Comparison of ENCODE assay signal across 8 mouse cellular contexts in the genomic region with DNA sequence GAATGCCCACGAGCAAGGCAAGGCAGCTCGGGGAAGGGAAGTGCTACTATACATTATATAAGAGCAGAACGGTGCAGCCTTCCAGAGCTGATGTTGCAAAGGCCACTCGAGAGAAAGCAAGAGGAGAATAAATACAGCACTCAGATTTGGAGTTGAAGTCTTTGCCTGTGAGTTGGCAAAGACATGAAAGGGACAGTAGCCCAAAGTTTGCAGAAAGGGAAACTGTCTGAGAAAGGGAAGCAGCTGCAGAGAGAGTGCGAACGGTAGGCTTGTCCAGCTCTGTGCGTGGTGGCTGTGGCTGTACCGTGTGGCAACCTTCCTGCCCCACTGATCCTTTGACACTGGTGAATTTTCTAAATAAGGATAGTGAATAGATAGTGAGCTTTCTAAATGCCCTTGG. TPM values are rescaled to one million over a fixed set of nuclear protein-coding genes. Genes with fewer than 3 reads are reported as not detected.
A peak's percentile ranks its signal among the peaks of the same experiment; 100 is the strongest.
DNase-seq lines count a peak whose midpoint lies in the region; ATAC-seq and TF ChIP-seq lines count a peak whose summit lies in the region.

No protein-coding gene starts in this region.

- peak overlapping the region; percentile 99 for H3K4me3 ChIP-seq in heart, embryonic 16.5 days (ENCODE audit: low read length)
- H3K4me3 ChIP-seq in embryonic facial prominence, embryonic 14.5 days (ENCODE audit: low read depth, low read length) = peak overlapping the region; percentile 84
- H3K4me3 ChIP-seq in limb, embryonic 12.5 days (replicated peaks) = peak overlapping the region; percentile 87
- H3K4me3 ChIP-seq in myocyte = peak overlapping the region; percentile 58

- peak overlapping the region; percentile 91 for H3K4me2 ChIP-seq in heart, embryonic 16.5 days (ENCODE audit: low read depth, low read length)
- H3K4me2 ChIP-seq in embryonic facial prominence, embryonic 14.5 days (ENCODE audit: low read depth, low read length) = peak overlapping the region; percentile 73
- peak overlapping the region; percentile 83 for H3K4me2 ChIP-seq in limb, embryonic 12.5 days
- peak overlapping the region; percentile 97 for H3K4me2 ChIP-seq in myocyte (ENCODE audit: low read depth)

- no peak for ATAC-seq in heart, embryonic 16.5 days (replicated peaks; ENCODE audit: extremely low read depth, insufficient read depth, low FRiP score)
- no peak for ATAC-seq in embryonic facial prominence, embryonic 14.5 days (ENCODE audit: low read depth)
- no peak for ATAC-seq in limb, embryonic 12.5 days (ENCODE audit: insufficient number of reproducible peaks, insufficient read depth, low FRiP score, low TSS enrichment, low read depth)

- H3K9ac ChIP-seq in heart, embryonic 16.5 days (ENCODE audit: low read length) = peak overlapping the region; percentile 97
- H3K9ac ChIP-seq in embryonic facial prominence, embryonic 14.5 days (ENCODE audit: low read depth, low read length) = peak overlapping the region; percentile 88
- peak overlapping the region; percentile 89; the same call in 1 of the 2 replicates for H3K9ac ChIP-seq in limb, embryonic 12.5 days (replicated peaks)

- intact Hi-C loops in heart, postnatal 10 days (cut with DNase I) = loop anchor here (10.0 kb wide), 1 partner anchor 236 kb away; a partner anchor contains a TSS

- H3K4me1 ChIP-seq in heart, embryonic 16.5 days (ENCODE audit: control insufficient read depth, insufficient read depth, low read length) = peaks cover 48% of the 10 kb centered on the region
- peaks cover 21% of the 10 kb centered on the region; the same call in 1 of the 2 replicates for H3K4me1 ChIP-seq in embryonic facial prominence, embryonic 14.5 days (ENCODE audit: control insufficient read depth, insufficient read depth, low read length)
- peaks cover 24% of the 10 kb centered on the region for H3K4me1 ChIP-seq in limb, embryonic 12.5 days (replicated peaks)

- no peaks in the 10 kb centered on the region for H3K9me3 ChIP-seq in heart, embryonic 16.5 days (replicated peaks; ENCODE audit: control insufficient read depth, low read length)
- no peaks in the 10 kb centered on the region for H3K9me3 ChIP-seq in embryonic facial prominence, embryonic 14.5 days (ENCODE audit: control insufficient read depth, low read length)
- no peaks in the 10 kb centered on the region for H3K9me3 ChIP-seq in limb, embryonic 12.5 days

- no peaks in the 10 kb centered on the region for H3K27me3 ChIP-seq in heart, embryonic 16.5 days (ENCODE audit: control insufficient read depth, insufficient read depth, low read length)
- no peaks in the 10 kb centered on the region for H3K27me3 ChIP-seq in embryonic facial prominence, embryonic 14.5 days (replicated peaks; ENCODE audit: control insufficient read depth, insufficient read depth, low read length)
- no peaks in the 10 kb centered on the region for H3K27me3 ChIP-seq in limb, embryonic 12.5 days
- no peaks in the 10 kb centered on the region for H3K27me3 ChIP-seq in myocyte (ENCODE audit: control insufficient read depth, insufficient read depth, insufficient read length)

- no peak overlapping the region for H3ac ChIP-seq in myocyte (ENCODE audit: control insufficient read depth, insufficient read length)

- H3K79me2 ChIP-seq in myocyte (ENCODE audit: control insufficient read depth, insufficient read depth) = peaks cover 55% of the 10 kb centered on the region

- DNase-seq in heart, postnatal 10 days = no peak
- no peak for DNase-seq in embryonic facial prominence, embryonic 14.5 days (ENCODE audit: low spot score)
- no peak for DNase-seq in ovary, postnatal 14 days (ENCODE audit: low spot score)
- no peak for DNase-seq in layer of hippocampus, postnatal 14 days (ENCODE audit: low spot score in 2 of 2)
- DNase-seq in adrenal gland, postnatal 4 days (ENCODE audit: low spot score in 2 of 2) = no peak

- no peaks in the 10 kb centered on the region for H3K36me3 ChIP-seq in heart, embryonic 16.5 days (ENCODE audit: control insufficient read depth, insufficient read depth)
- no peaks in the 10 kb centered on the region for H3K36me3 ChIP-seq in embryonic facial prominence, embryonic 14.5 days (ENCODE audit: control insufficient read depth, insufficient read depth, low read length)
- no peaks in the 10 kb centered on the region for H3K36me3 ChIP-seq in limb, embryonic 12.5 days
- no peaks in the 10 kb centered on the region for H3K36me3 ChIP-seq in myocyte (ENCODE audit: control insufficient read depth, insufficient read depth)

- peak overlapping the region; percentile 46; the same call in 1 of the 2 replicates for H3K27ac ChIP-seq in heart, embryonic 16.5 days (ENCODE audit: low read length)
- no peak overlapping the region for H3K27ac ChIP-seq in embryonic facial prominence, embryonic 14.5 days (replicated peaks; ENCODE audit: low read depth, low read length)
- no peak overlapping the region for H3K27ac ChIP-seq in limb, embryonic 12.5 days

- WGBS in heart, embryonic 16.5 days = 26% methylated on average over 8 of the region's 8 CpGs
- 52% methylated on average over 8 of the region's 8 CpGs for WGBS in embryonic facial prominence, embryonic 14.5 days
- 67% methylated on average over 8 of the region's 8 CpGs for WGBS in limb, embryonic 12.5 days

- no peak for TF ChIP-seq POLR2A in myocyte (IDR thresholded peaks at IDR 0.05; ENCODE audit: insufficient read length, low read depth)

TF ChIP-seq in myocyte, 11 proteins besides CTCF, POLR2A, EP300 and RAD21:
- TF ChIP-seq MYOG (IDR thresholded peaks at IDR 0.05; ENCODE audit: control insufficient read depth in 1 of 3, insufficient read depth in 1 of 3, insufficient read length in 2 of 3, low read depth in 2 of 3) = no peak

RNA-seq across cellular contexts. Expression of a gene that starts 1.6 kb away (rescaled TPM):
- 6.9 and 8.5 TPM in 2 replicates for polyA plus RNA-seq in heart, embryonic 16.5 days (2015; fragmentation: Nextera tagmentation; extraction: Ambion mirVana)
- total RNA-seq in heart, postnatal 10 days (2021) = 10 to 100 TPM; 29.0 to 33.7 TPM
- polyA plus RNA-seq in embryonic facial prominence, embryonic 14.5 days (2014; fragmentation: Nextera tagmentation; extraction: Ambion mirVana) = 14.2 and 15.6 TPM in 2 replicates
- polyA plus RNA-seq in limb, embryonic 12.5 days (2016; fragmentation: Nextera tagmentation; extraction: Ambion mirVana) = 15.9 and 18.2 TPM in 2 replicates
- polyA plus RNA-seq in myocyte (2012; fragmentation: generic; extraction: Trizol) = 23.3 TPM
- 10 to 100 TPM; 55.0 to 63.7 TPM for total RNA-seq in layer of hippocampus, postnatal 14 days (2021)
- 10 to 100 TPM; 36.2 to 41.2 TPM for total RNA-seq in adrenal gland, postnatal 4 days (2021)

RNA-seq across cellular contexts. Expression of a gene that starts 8.9 kb away (rescaled TPM):
- 0.30 and 0.46 TPM in 2 replicates for polyA plus RNA-seq in heart, embryonic 16.5 days (2015; fragmentation: Nextera tagmentation; extraction: Ambion mirVana)
- total RNA-seq in heart, postnatal 10 days (2021) = not detected
- polyA plus RNA-seq in embryonic facial prominence, embryonic 14.5 days (2014; fragmentation: Nextera tagmentation; extraction: Ambion mirVana) = 0.42 and 0.61 TPM in 2 replicates
- 0.37 and 0.49 TPM in 2 replicates for polyA plus RNA-seq in limb, embryonic 12.5 days (2016; fragmentation: Nextera tagmentation; extraction: Ambion mirVana)
- polyA plus RNA-seq in myocyte (2012; fragmentation: generic; extraction: Trizol) = 0.16 TPM
- not detected for total RNA-seq in layer of hippocampus, postnatal 14 days (2021)
- not detected for total RNA-seq in adrenal gland, postnatal 4 days (2021)

RNA-seq across cellular contexts. Expression of a gene that starts 44.0 kb away (rescaled TPM):
- 524 and 529 TPM in 2 replicates for polyA plus RNA-seq in heart, embryonic 16.5 days (2015; fragmentation: Nextera tagmentation; extraction: Ambion mirVana)
- 100 to 1,000 TPM; 945 to 970 TPM for total RNA-seq in heart, postnatal 10 days (2021)
- 219 and 221 TPM in 2 replicates for polyA plus RNA-seq in embryonic facial prominence, embryonic 14.5 days (2014; fragmentation: Nextera tagmentation; extraction: Ambion mirVana)
- 181 and 186 TPM in 2 replicates for polyA plus RNA-seq in limb, embryonic 12.5 days (2016; fragmentation: Nextera tagmentation; extraction: Ambion mirVana)
- 142 TPM for polyA plus RNA-seq in myocyte (2012; fragmentation: generic; extraction: Trizol)
- 100 to 1,000 TPM; 256 to 257 TPM for total RNA-seq in layer of hippocampus, postnatal 14 days (2021)
- 100 to 1,000 TPM; 295 to 326 TPM for total RNA-seq in adrenal gland, postnatal 4 days (2021)
